Mouse (Mus musculus) neural tube, embryonic 10.5 days (tissue): ENCODE data around the gene Syp.

Source experiments
- DNase-seq: peaks from one replicate; pipeline ENCODE4 v3.0.0-alpha.2; 2017; ENCODE audit warnings: low spot score; ENCODE audit errors: extremely low spot score

Syp gene

DNA sequence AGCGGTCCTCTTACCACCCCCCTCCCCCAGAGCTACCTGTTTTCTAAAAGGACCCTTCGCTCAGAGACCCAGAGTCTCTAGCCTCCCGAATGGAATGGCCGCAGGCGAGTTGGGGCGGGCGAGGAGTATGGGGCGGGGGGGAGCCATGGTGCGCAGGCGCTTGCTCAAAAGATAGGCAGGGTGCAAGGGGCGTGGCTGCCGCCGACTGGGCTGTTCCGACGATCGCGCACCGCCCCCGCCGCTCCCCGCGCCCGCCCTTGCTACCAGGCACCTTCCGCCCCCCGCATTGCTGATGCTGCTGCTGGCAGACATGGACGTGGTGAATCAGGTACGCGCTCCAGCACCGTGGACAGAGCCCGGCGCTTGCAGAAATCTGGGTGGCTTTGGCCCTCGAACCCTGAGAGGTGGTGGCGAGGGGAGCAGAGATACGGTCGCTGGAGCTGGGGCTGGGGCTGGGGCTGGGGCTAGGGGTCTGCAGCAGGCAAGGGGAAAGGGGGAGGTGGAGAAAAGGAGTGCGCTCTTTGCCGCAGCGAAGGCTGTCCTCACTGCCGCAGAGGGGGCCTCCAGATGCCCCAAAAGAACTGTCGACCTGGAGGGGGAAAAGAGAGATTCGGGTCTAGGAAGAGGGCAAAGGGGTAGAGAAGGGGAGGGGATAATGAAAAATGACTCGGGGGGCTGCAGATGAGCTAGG, at the start of gene Syp:
TSS of gene Syp (plus strand) at position 71 of the 691 bp plus-strand sequence.
- DNase-seq, result peak; percentile 86

GRCm38 (mm10) chrX:7595371-7595770, 42.9 kb upstream of the Syp start:
- DNase-seq, result no peak

GRCm38 (mm10) chrX:7604004-7604403, 34.3 kb upstream of the Syp start:
- DNase-seq, result no peak

GRCm38 (mm10) chrX:7604879-7605574, 33.2 kb upstream of the Syp start, which contains the start of gene Ccdc22:
Gene Ccdc22, minus strand, starts transcription at chrX:7605517.
- DNase-seq, result peak; percentile 67

DNA sequence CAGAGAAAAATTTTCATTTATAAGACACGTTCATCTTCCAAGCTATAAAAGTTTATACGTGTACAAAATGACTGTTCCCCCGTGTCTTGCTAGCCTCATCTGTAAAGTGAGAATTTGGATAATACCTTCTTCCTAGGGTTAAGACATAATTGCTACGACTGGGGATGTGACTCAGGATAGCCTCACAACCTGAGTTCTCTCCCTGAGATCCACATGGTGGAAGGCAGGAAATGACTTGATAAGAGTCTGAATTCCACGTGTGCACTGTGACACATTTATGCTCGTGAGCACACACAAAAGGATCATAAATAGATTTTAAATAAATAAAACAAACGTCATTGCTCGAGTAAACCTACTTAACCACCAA, 32.7 kb upstream of the Syp start:
- no peak for DNase-seq

DNA sequence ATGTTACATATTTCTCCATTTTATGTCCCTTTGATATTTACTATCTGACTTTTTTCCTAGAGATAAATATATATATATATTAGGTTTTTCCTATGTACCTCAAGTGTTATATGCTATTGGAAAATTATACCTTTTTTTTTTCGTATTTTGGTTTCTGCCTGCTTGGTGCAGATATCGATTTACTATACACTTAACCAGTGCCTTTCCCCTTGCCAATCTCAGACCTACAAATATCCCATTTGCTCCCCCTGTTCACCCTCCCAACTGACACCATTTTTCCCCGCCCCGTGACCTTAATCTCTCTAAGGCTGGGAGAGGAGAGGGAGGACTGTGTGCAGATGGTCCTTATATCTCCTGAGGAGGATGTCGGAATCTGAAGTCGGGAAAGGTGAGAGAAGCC, 31.5 kb upstream of the Syp start, which contains the start of gene Cacna1f:
TSS of gene Cacna1f (plus strand) at position 301 of the 400 bp plus-strand sequence.
- DNase-seq, result no peak

GRCm38 (mm10) chrX:7610035-7610434, 28.2 kb upstream of the Syp start:
- no peak for DNase-seq

DNA sequence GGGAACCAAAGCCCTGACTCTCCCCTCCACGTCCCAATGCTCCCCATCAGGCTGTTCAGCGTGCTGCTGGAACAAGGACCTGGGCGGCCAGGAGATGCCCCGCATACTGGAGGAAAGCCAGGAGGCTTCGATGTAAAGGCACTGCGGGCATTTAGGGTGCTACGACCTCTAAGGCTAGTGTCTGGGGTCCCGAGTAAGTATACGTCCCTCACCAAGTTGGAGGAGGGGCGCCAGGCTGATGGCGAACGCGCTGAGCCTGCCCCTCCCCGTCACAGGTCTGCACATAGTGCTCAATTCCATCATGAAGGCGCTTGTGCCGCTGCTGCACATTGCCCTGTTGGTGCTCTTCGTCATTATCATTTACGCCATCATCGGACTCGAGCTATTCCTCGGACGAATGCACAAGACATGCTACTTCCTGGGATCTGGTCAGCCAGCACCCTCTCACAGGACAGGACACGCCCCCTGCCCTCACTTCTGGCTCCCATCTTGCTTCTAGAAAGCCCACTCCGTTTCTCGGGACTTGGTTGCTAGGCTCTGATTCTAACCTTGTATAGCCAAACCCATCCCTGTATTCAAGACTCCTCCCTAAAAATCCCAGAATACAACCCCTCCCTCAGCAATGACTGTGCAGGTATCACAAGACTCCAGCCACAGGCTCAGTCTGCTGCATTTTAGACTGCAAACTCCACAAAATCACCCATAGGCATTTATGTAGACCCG, 27.6 kb upstream of the Syp start:
- DNase-seq, result peak; percentile 13

- no peak for DNase-seq
Measured at GRCm38 (mm10) chrX:7617889-7618551, 20.3 kb upstream of the Syp start.

DNA sequence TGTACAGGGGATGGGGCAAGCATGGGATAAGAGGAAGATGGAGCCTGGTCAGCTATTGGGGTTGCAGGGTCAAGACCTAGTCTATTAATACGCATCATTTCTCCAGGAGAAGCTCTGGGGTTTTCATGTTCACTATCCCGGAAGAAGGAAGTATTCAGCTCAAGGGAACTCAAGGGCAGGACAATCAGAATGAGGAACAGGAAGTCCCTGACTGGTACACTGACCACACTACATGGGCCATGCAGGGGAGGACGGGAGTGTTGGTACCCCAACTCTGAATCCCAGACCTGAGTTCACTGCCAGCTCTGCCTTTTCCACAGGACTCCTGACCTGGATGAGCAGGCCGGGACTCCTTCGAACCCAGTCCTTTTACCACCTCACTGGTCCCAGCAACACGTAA, 5.7 kb upstream of the Syp start:
- DNase-seq, result no peak

DNA sequence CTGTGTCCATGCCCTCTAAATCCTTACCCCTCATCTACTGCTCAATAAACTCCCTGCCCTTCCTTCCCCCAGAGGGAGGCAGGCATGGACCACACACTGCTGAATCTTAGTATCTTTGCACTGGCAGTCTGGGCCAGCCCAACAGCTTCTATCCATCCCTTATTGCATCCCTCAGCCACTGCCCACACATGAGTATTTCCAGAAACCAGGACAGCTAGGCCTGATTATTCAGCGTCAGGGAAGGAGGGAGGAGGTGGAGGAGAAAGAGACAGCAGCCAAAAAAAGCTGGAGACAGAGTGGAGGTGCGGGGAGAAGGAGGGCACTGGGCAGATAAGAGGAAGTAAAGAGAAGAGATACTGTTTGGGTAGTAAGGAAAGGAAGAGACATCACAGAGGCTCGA, 3.2 kb upstream of the Syp start:
- no peak for DNase-seq

DNA sequence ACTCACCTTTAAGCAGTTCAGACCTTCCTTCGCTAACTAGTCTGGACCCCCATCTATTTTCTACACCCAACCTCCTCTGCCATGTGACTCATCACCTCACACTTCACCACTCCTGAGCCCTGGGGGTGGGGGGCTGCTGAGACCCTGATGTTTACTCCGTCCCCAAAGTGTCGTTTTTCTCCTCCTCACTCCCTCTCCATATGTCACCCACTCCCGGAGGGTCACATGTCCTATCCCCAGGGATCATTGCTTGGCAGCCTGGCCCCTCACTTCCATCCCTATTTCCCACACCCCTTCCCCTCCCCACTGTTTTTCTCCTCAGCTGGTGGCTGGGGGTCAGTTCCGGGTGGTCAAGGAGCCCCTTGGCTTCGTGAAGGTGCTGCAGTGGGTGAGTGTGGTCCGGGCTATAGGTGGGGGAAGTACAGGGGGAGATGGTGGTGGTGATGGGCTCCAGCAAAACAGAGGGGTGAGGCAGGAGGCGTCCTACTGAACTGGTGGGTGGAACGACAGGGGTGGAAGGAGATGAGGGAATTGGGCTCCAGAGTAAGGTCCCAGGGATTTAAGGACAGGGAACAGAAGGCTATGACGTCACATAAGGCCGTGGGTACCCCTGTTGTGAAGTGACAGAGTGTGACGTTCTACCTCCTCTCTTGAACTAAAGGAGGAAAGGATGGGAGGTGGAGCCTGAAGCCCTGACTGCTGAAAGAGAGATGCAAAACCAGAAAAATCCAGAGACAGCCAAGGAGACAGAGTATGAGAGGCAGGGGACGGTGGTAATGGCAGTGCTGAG, 1.5 kb downstream of the Syp start:
- no peak for DNase-seq

DNA sequence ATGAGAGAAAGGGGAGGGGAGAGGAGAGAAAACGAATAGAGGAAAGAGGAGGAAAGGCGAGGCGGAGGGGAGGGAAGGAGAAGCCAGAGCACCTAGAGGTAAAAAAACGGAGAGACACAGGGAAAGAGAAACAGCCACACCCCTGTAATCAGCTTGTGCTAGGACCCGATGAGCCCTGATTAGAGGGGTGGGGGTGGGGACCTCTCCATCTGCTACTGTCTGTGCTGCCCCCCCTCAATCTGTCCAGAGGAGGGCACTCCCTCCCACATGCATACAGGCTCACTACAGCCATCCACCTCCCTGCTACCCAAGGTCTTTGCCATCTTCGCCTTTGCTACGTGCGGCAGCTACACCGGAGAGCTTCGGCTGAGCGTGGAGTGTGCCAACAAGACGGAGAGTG, 2.5 kb downstream of the Syp start:
- DNase-seq, result no peak

DNA sequence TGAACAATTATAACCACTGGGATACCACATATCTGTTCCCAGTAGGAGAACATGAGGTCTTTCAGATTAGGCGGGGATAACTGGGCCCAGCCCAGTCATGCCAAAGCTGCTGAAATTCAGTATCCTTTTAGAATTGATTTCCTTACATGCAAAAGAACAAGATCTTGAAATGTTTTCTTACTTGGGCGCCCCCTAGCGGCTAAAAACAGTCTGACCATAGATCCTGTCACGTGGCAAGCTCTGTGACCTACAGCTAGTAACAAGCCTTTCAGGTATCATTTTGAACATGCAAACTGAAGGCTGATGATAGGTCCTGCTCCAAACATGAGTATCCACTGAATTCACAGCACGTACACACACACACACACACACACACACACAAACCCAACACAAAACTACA, 7.1 kb downstream of the Syp start:
- DNase-seq, result peak; percentile 74

- peak; percentile 64 for DNase-seq
Measured at GRCm38 (mm10) chrX:7648671-7649304, 10.5 kb downstream of the Syp start.

GRCm38 (mm10) chrX:7657221-7657639, 19.0 kb downstream of the Syp start, which contains the start of gene Prickle3:
Gene Prickle3, plus strand, starts transcription at chrX:7657260.
- DNase-seq, result no peak

DNA sequence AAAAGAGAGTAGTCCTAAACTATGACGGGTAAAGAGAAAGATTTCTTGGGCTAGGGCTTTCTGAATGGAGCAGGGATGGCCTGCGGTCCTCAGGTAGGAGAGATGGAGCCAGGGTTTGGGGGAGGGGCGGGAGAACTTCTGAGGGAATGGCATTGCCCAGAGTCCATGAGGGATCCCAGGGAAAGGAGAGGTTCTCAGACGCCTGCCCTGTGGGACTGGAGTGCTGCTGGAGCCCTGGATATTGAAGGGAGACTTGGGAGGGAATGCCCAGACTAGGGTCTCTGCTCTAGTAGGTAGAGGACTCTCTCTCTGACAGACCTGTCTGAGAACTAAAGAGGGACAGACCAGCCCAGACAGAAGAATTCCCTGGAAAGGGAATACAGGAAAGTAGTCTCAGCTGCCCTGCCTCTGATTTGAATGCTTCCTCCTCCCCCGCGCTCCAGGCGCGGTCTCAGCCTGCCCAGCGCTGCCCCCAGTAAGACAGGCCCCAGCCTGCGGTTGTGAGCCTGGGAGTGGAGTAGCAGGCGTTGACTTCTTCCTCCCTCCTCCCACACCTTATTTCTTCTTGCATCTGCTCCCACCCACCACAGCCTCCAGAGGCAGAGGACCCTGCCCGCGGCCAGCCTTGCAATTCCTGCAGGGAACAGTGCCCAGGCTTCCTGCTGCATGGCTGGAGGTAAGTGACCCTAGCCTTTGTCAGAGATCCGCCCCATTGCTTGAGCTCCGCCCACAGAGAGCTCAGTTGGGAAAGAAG, 19.9 kb downstream of the Syp start:
- DNase-seq, result peak; percentile 48

DNA sequence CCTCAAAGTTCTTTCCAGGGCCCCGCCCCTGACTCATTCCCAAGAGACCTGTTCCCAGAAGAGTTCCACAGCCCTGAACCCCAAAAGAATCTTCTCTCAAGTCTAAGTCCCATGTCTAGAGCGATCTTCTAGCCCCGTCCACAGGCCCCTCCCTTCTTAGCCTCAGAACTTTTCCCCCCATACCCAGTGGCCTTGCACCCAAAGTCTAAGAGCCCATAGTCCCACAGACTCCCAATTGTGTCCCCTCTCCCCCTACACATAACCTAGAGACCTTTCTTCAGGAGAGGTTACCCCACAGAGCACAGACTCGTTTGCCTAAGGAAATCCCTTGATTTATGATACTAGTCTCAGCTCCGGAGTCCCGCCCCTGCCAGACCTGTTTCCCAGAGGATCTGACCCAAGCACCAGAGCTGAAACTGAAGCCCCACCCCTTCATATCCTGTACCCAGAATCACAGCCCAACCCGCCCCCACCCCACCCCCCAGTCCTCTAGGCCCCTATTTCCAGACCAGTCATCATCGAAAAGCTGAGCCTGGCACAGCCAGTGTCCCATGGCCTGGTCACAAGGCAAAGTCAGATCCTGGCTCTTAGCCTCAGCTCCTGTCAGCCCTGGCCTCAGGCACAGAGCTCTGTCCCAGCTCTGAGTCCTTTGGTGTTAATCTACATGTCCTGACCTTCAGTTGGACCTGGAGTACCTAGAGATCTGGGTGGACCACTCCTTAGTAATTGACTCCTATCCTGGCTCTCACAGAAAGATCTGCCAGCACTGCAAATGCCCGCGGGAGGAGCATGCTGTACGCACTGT, 20.7 kb downstream of the Syp start:
- no peak for DNase-seq

GRCm38 (mm10) chrX:7661086-7661485, 22.8 kb downstream of the Syp start:
- no peak for DNase-seq
